8 mouse cellular contexts compared by ENCODE assay signal in genomic region chr11:94549691-94550441, GRCm38 (mm10). TPM values are rescaled to one million over a fixed set of nuclear protein-coding genes. Genes with fewer than 3 reads are reported as not detected.
DNase-seq lines count a peak whose midpoint lies in the region; ATAC-seq and TF ChIP-seq lines count a peak whose summit lies in the region.

No protein-coding gene starts in this region.

- no peak overlapping the region for H3K4me3 ChIP-seq in hindbrain, embryonic 10.5 days
- no peak overlapping the region for H3K4me3 ChIP-seq in hindbrain, embryonic 12.5 days
- H3K4me3 ChIP-seq in MEL (ENCODE audit: control insufficient read depth in 1 of 2, insufficient read depth in 1 of 2, low read depth in 2 of 2, low read length in 2 of 2): peak overlapping the region; percentile 74 to 75
- no peak overlapping the region for H3K4me3 ChIP-seq in heart, postnatal 0 days (ENCODE audit: low read depth, low read length)
- peak overlapping the region; percentile 72; the same call in 1 of the 2 replicates for H3K4me3 ChIP-seq in liver, embryonic 15.5 days (replicated peaks)

- TF ChIP-seq POLR2A in MEL (IDR thresholded peaks at IDR 0.05; ENCODE audit: control insufficient read depth in 1 of 2, insufficient read depth in 1 of 2, low read depth in 1 of 2, low read length in 2 of 2, poor library complexity in 1 of 2): peak in 1 of 2 experiments; percentile 75; a peak in 2 of 4 replicates

- H3K36me3 ChIP-seq in hindbrain, embryonic 10.5 days: no peaks in the 10 kb centered on the region
- H3K36me3 ChIP-seq in hindbrain, embryonic 12.5 days: no peaks in the 10 kb centered on the region
- H3K36me3 ChIP-seq in MEL (ENCODE audit: control insufficient read depth in 1 of 2, insufficient read depth in 2 of 2, low read length in 2 of 2): peaks cover 0 to 12% of the 10 kb centered on the region in 2 experiments; a peak in 2 of 4 replicates
- H3K36me3 ChIP-seq in heart, postnatal 0 days (replicated peaks; ENCODE audit: control insufficient read depth, insufficient read depth, low read length): no peaks in the 10 kb centered on the region
- no peaks in the 10 kb centered on the region for H3K36me3 ChIP-seq in liver, embryonic 15.5 days (replicated peaks)

- intact Hi-C loops in gastrocnemius, postnatal 36 days (cut with DNase I): no loop called here

- TF ChIP-seq EP300 in MEL (IDR thresholded peaks at IDR 0.05; ENCODE audit: low read depth in 1 of 2, low read length in 2 of 2): peak; percentile 79 to 85
- TF ChIP-seq EP300 in heart, postnatal 0 days (IDR thresholded peaks at IDR 0.05; ENCODE audit: low read depth): no peak

- no peak overlapping the region for H3K9ac ChIP-seq in hindbrain, embryonic 12.5 days
- peak overlapping the region; percentile 80 for H3K9ac ChIP-seq in MEL (ENCODE audit: control insufficient read depth, low read depth, low read length, poor library complexity, severe bottlenecking)
- H3K9ac ChIP-seq in heart, postnatal 0 days (replicated peaks; ENCODE audit: low read depth, low read length): peak overlapping the region; percentile 75; the same call in 1 of the 2 replicates
- no peak overlapping the region for H3K9ac ChIP-seq in liver, embryonic 15.5 days

- 78% methylated on average over 10 of the region's 10 CpGs for WGBS in hindbrain, embryonic 10.5 days
- WGBS in hindbrain, embryonic 12.5 days: 76% methylated on average over 10 of the region's 10 CpGs
- WGBS in heart, postnatal 0 days: 65% methylated on average over 10 of the region's 10 CpGs
- WGBS in liver, embryonic 15.5 days (ENCODE audit: insufficient replicate concordance): 30% methylated on average over 10 of the region's 10 CpGs

- no peak overlapping the region for H3K4me2 ChIP-seq in hindbrain, embryonic 12.5 days (replicated peaks)
- H3K4me2 ChIP-seq in heart, postnatal 0 days (ENCODE audit: low read depth, low read length): 0 out of 2 replicates have a peak overlapping the region, but pooled peaks have one; percentile 99
- 0 out of 2 replicates have a peak overlapping the region, but pooled peaks have one; percentile 89 for H3K4me2 ChIP-seq in liver, embryonic 15.5 days

- H3K9me3 ChIP-seq in hindbrain, embryonic 10.5 days: 0 out of 2 replicates have a peak, but pooled peaks cover 4% of the 10 kb centered on the region
- H3K9me3 ChIP-seq in hindbrain, embryonic 12.5 days (replicated peaks): no peaks in the 10 kb centered on the region
- H3K9me3 ChIP-seq in MEL (replicated peaks; ENCODE audit: insufficient read depth, low read length): no peaks in the 10 kb centered on the region
- no peaks in the 10 kb centered on the region for H3K9me3 ChIP-seq in heart, postnatal 0 days (replicated peaks; ENCODE audit: control insufficient read depth, low read length)
- H3K9me3 ChIP-seq in liver, embryonic 15.5 days (replicated peaks): no peaks in the 10 kb centered on the region

- peaks cover 14% of the 10 kb centered on the region for H3K79me2 ChIP-seq in MEL (ENCODE audit: control insufficient read depth, insufficient read depth, low read length, poor library complexity)

- TF ChIP-seq RAD21 in MEL (IDR thresholded peaks at IDR 0.05; ENCODE audit: low read depth, low read length): no peak

- peak overlapping the region; percentile 93; the same call in 1 of the 2 replicates for H3K27ac ChIP-seq in hindbrain, embryonic 10.5 days
- no peak overlapping the region for H3K27ac ChIP-seq in hindbrain, embryonic 12.5 days
- peak overlapping the region; percentile 91 for H3K27ac ChIP-seq in MEL (ENCODE audit: control insufficient read depth, low read depth, low read length)
- H3K27ac ChIP-seq in heart, postnatal 0 days (ENCODE audit: low read depth): peak overlapping the region; percentile 93
- H3K27ac ChIP-seq in liver, embryonic 15.5 days (replicated peaks): no peak overlapping the region

- H3K27me3 ChIP-seq in hindbrain, embryonic 10.5 days (ENCODE audit: insufficient read depth, poor library complexity, severe bottlenecking): peaks cover 4% of the 10 kb centered on the region; the same call in 1 of the 2 replicates
- no peaks in the 10 kb centered on the region for H3K27me3 ChIP-seq in hindbrain, embryonic 12.5 days
- H3K27me3 ChIP-seq in MEL (ENCODE audit: control insufficient read depth in 1 of 2, insufficient read depth in 2 of 2, low read length in 2 of 2): no peaks in the 10 kb centered on the region
- no peaks in the 10 kb centered on the region for H3K27me3 ChIP-seq in heart, postnatal 0 days (ENCODE audit: control insufficient read depth, insufficient read depth, low read length)
- H3K27me3 ChIP-seq in liver, embryonic 15.5 days: no peaks in the 10 kb centered on the region

- no peak for DNase-seq in hindbrain, embryonic 10.5 days (ENCODE audit: low spot score)
- peak; percentile 93 for DNase-seq in MEL (ENCODE audit: low read depth, low spot score)
- no peak for DNase-seq in heart, postnatal 0 days (ENCODE audit: low spot score)
- DNase-seq in adrenal gland, postnatal 25 days: no peak
- no peak for DNase-seq in gastrocnemius, postnatal 36 days
- no peak for DNase-seq in lung, postnatal 4 days

- no peak; a peak in 1 of 6 replicates for TF ChIP-seq CTCF in MEL (IDR thresholded peaks at IDR 0.05 in 2 of 3, conservative IDR thresholded peaks at IDR 0.05 in 1 of 3; ENCODE audit: control insufficient read depth in 1 of 3, insufficient read depth in 1 of 3, low read depth in 2 of 3, low read length in 3 of 3, poor library complexity in 1 of 3, severe bottlenecking in 1 of 3)
- no peak for TF ChIP-seq CTCF in heart, postnatal 0 days (IDR thresholded peaks at IDR 0.05; ENCODE audit: low read depth)

- ATAC-seq in hindbrain, embryonic 12.5 days (ENCODE audit: low FRiP score): no peak
- no peak for ATAC-seq in heart, postnatal 0 days (ENCODE audit: insufficient read depth, low read depth)
- ATAC-seq in liver, embryonic 15.5 days (ENCODE audit: insufficient read depth): no peak

- peaks cover 16% of the 10 kb centered on the region for H3K4me1 ChIP-seq in hindbrain, embryonic 10.5 days (replicated peaks)
- peaks cover 14% of the 10 kb centered on the region for H3K4me1 ChIP-seq in hindbrain, embryonic 12.5 days
- peaks cover 0 to 13% of the 10 kb centered on the region in 2 experiments; a peak in 2 of 4 replicates for H3K4me1 ChIP-seq in MEL (ENCODE audit: control insufficient read depth in 1 of 2, insufficient read depth in 2 of 2, low read length in 2 of 2)
- peaks cover 10% of the 10 kb centered on the region for H3K4me1 ChIP-seq in heart, postnatal 0 days (ENCODE audit: control insufficient read depth, insufficient read depth)
- peaks cover 18% of the 10 kb centered on the region for H3K4me1 ChIP-seq in liver, embryonic 15.5 days (replicated peaks)

RNA-seq across cellular contexts. Expression of gene Rsad1, which starts 0.8 kb away (rescaled TPM):
- polyA plus RNA-seq in hindbrain, embryonic 10.5 days (2016; fragmentation: Nextera tagmentation; extraction: Ambion mirVana): 3.6 and 4.3 TPM in 2 replicates
- 3.4 and 4.6 TPM in 2 replicates for polyA plus RNA-seq in hindbrain, embryonic 12.5 days (2016; fragmentation: Nextera tagmentation; extraction: Ambion mirVana)
- total RNA-seq in MEL (2012; rRNA removed): 27.9 and 28.7 TPM in 2 replicates
- 10 to 100 TPM in 1 of 2 experiments, not detected in 1; 24.0 TPM for polyA plus RNA-seq in MEL (2012; ENCODE audit: insufficient read depth in 1 of 2, insufficient read length in 2 of 2, low read depth in 1 of 2, low replicate concordance in 2 of 2, missing spikeins in 1 of 2)
- 14.5 and 17.7 TPM in 2 replicates for total RNA-seq in heart, postnatal 0 days (2014; rRNA removed; ENCODE audit: low replicate concordance)
- 9.2 and 9.8 TPM in 2 replicates for polyA plus RNA-seq in heart, postnatal 0 days (2015; fragmentation: Nextera tagmentation; extraction: Ambion mirVana)
- polyA plus RNA-seq in liver, embryonic 15.5 days (2015; fragmentation: Nextera tagmentation; extraction: Ambion mirVana): 1.0 and 1.1 TPM in 2 replicates
- 13.1 and 18.3 TPM in 2 replicates for total RNA-seq in adrenal gland, postnatal 25 days (2021)
- 1 to 10 TPM; 3.3 to 3.9 TPM for total RNA-seq in gastrocnemius, postnatal 36 days (2021)

RNA-seq across cellular contexts. Expression of gene Chad, which starts 15.0 kb away (rescaled TPM):
- polyA plus RNA-seq in hindbrain, embryonic 10.5 days (2016; fragmentation: Nextera tagmentation; extraction: Ambion mirVana): 0.19 and 0.29 TPM in 2 replicates
- polyA plus RNA-seq in hindbrain, embryonic 12.5 days (2016; fragmentation: Nextera tagmentation; extraction: Ambion mirVana): 0.98 and 1.5 TPM in 2 replicates
- 0.08 TPM in 1 of 2 replicates, not detected in the other for total RNA-seq in MEL (2012; rRNA removed)
- under 1 TPM in 1 of 2 experiments, not detected in 1; 0.11 TPM for polyA plus RNA-seq in MEL (2012; ENCODE audit: insufficient read depth in 1 of 2, insufficient read length in 2 of 2, low read depth in 1 of 2, low replicate concordance in 2 of 2, missing spikeins in 1 of 2)
- not detected in 2 replicates for total RNA-seq in heart, postnatal 0 days (2014; rRNA removed; ENCODE audit: low replicate concordance)
- 0.36 and 4.4 TPM in 2 replicates for polyA plus RNA-seq in heart, postnatal 0 days (2015; fragmentation: Nextera tagmentation; extraction: Ambion mirVana)
- polyA plus RNA-seq in liver, embryonic 15.5 days (2015; fragmentation: Nextera tagmentation; extraction: Ambion mirVana): 0.22 and 0.38 TPM in 2 replicates
- total RNA-seq in adrenal gland, postnatal 25 days (2021): not detected in 2 replicates
- 10 to 100 TPM; 14.7 to 16.3 TPM for total RNA-seq in gastrocnemius, postnatal 36 days (2021)

RNA-seq across cellular contexts. Expression of gene Mycbpap, which starts 28.3 kb away (rescaled TPM):
- 3.9 and 4.6 TPM in 2 replicates for polyA plus RNA-seq in hindbrain, embryonic 10.5 days (2016; fragmentation: Nextera tagmentation; extraction: Ambion mirVana)
- polyA plus RNA-seq in hindbrain, embryonic 12.5 days (2016; fragmentation: Nextera tagmentation; extraction: Ambion mirVana): 4.2 and 5.2 TPM in 2 replicates
- total RNA-seq in MEL (2012; rRNA removed): 0.12 TPM in 1 of 2 replicates, not detected in the other
- under 1 TPM in 1 of 2 experiments, not detected in 1; 0.17 TPM for polyA plus RNA-seq in MEL (2012; ENCODE audit: insufficient read depth in 1 of 2, insufficient read length in 2 of 2, low read depth in 1 of 2, low replicate concordance in 2 of 2, missing spikeins in 1 of 2)
- total RNA-seq in heart, postnatal 0 days (2014; rRNA removed; ENCODE audit: low replicate concordance): 3.2 and 4.7 TPM in 2 replicates
- 3.5 and 3.7 TPM in 2 replicates for polyA plus RNA-seq in heart, postnatal 0 days (2015; fragmentation: Nextera tagmentation; extraction: Ambion mirVana)
- 0.09 TPM in 1 of 2 replicates, not detected in the other for polyA plus RNA-seq in liver, embryonic 15.5 days (2015; fragmentation: Nextera tagmentation; extraction: Ambion mirVana)
- 5.9 and 8.5 TPM in 2 replicates for total RNA-seq in adrenal gland, postnatal 25 days (2021)
- not detected for total RNA-seq in gastrocnemius, postnatal 36 days (2021)

RNA-seq across cellular contexts. Expression of gene Epn3, which starts 50.1 kb away (rescaled TPM):
- polyA plus RNA-seq in hindbrain, embryonic 10.5 days (2016; fragmentation: Nextera tagmentation; extraction: Ambion mirVana): 1.7 and 1.9 TPM in 2 replicates
- polyA plus RNA-seq in hindbrain, embryonic 12.5 days (2016; fragmentation: Nextera tagmentation; extraction: Ambion mirVana): 1.7 and 2.5 TPM in 2 replicates
- total RNA-seq in MEL (2012; rRNA removed): not detected in 2 replicates
- polyA plus RNA-seq in MEL (2012; ENCODE audit: insufficient read depth in 1 of 2, insufficient read length in 2 of 2, low read depth in 1 of 2, low replicate concordance in 2 of 2, missing spikeins in 1 of 2): not detected
- total RNA-seq in heart, postnatal 0 days (2014; rRNA removed; ENCODE audit: low replicate concordance): 32.5 and 44.4 TPM in 2 replicates
- polyA plus RNA-seq in heart, postnatal 0 days (2015; fragmentation: Nextera tagmentation; extraction: Ambion mirVana): 11.4 and 13.3 TPM in 2 replicates
- 0.09 and 0.15 TPM in 2 replicates for polyA plus RNA-seq in liver, embryonic 15.5 days (2015; fragmentation: Nextera tagmentation; extraction: Ambion mirVana)
- 14.6 and 18.7 TPM in 2 replicates for total RNA-seq in adrenal gland, postnatal 25 days (2021)
- total RNA-seq in gastrocnemius, postnatal 36 days (2021): under 1 TPM; 0.12 to 0.31 TPM

RNA-seq across cellular contexts. Expression of gene Acsf2, which starts 51.8 kb away (rescaled TPM):
- polyA plus RNA-seq in hindbrain, embryonic 10.5 days (2016; fragmentation: Nextera tagmentation; extraction: Ambion mirVana): 3.7 and 4.5 TPM in 2 replicates
- polyA plus RNA-seq in hindbrain, embryonic 12.5 days (2016; fragmentation: Nextera tagmentation; extraction: Ambion mirVana): 3.3 and 3.5 TPM in 2 replicates
- total RNA-seq in MEL (2012; rRNA removed): 2.8 and 3.3 TPM in 2 replicates
- polyA plus RNA-seq in MEL (2012; ENCODE audit: insufficient read depth in 1 of 2, insufficient read length in 2 of 2, low read depth in 1 of 2, low replicate concordance in 2 of 2, missing spikeins in 1 of 2): 10 to 100 TPM in 1 of 2 experiments, not detected in 1; 13.1 TPM
- 6.6 and 8.9 TPM in 2 replicates for total RNA-seq in heart, postnatal 0 days (2014; rRNA removed; ENCODE audit: low replicate concordance)
- polyA plus RNA-seq in heart, postnatal 0 days (2015; fragmentation: Nextera tagmentation; extraction: Ambion mirVana): 2.6 and 2.7 TPM in 2 replicates
- polyA plus RNA-seq in liver, embryonic 15.5 days (2015; fragmentation: Nextera tagmentation; extraction: Ambion mirVana): 1.3 and 1.4 TPM in 2 replicates
- total RNA-seq in adrenal gland, postnatal 25 days (2021): 120 and 121 TPM in 2 replicates
- 1 to 10 TPM; 2.1 to 3.1 TPM for total RNA-seq in gastrocnemius, postnatal 36 days (2021)

Comparison
In these comparisons a context has a peak if more than half of its experiments do, and no peak if none do; other contexts are left out.
1. H3K27ac ChIP-seq: peak in hindbrain, embryonic 10.5 days (single experiment), MEL (single experiment) and heart, postnatal 0 days (single experiment); none in hindbrain, embryonic 12.5 days (single experiment) and liver, embryonic 15.5 days (single experiment).
2. H3K4me3 ChIP-seq: peak in MEL (2 of 2) and liver, embryonic 15.5 days (single experiment); none in hindbrain, embryonic 10.5 days (single experiment), hindbrain, embryonic 12.5 days (single experiment) and heart, postnatal 0 days (single experiment).
3. H3K9ac ChIP-seq: peak in MEL (single experiment) and heart, postnatal 0 days (single experiment); none in hindbrain, embryonic 12.5 days (single experiment) and liver, embryonic 15.5 days (single experiment).